Mouse (Mus musculus): ENCODE measurements around the gene Gtpbp1. TPM values are rescaled to one million over a fixed set of nuclear protein-coding genes. Genes with fewer than 3 reads are reported as not detected.
"Not testable (repeated sequence)": the region's sequence is repeated elsewhere in the genome, so short reads cannot be mapped to it uniquely, and the experiment has no call there.

Gene Gtpbp1
- total RNA-seq (2021), result 10 to 100 TPM; 44.9 to 48.5 TPM

DNA sequence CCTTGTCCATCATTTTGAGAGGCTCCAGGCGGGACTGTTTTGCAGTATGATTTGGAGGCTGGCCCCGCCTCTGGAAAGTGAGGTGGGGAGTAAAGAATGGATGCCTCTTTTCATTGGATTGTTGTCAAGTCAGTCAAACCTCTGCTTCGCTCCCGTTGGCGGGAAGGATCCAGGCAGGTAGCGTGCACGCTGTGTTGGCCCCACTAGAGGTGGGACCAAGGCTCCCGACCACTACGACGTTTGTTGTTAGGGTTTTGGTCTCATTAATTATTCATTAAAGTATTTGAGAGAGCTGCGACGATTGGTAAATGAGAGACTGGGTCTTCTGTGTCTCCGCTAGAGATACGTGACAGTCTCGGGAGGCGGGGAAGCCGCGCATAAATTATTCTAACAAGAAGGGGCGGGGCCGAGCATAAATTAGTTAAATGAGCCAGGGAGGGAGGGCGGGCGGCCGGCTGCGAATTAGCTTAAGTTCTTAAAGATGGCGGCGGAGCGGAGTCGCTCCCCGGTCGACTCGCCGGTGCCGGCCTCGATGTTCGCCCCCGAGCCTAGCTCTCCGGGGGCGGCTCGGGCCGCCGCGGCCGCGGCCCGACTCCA, at the start of gene Gtpbp1:
Gene Gtpbp1, plus strand, starts transcription at position 420 of the 597 bp plus-strand sequence.
- intact Hi-C loops (cut with DNase I), result no loop called here
- DNase-seq (ENCODE audit: extremely low spot score in 1 of 2, low spot score in 2 of 2), result peak; percentile 97 to 100

DNA sequence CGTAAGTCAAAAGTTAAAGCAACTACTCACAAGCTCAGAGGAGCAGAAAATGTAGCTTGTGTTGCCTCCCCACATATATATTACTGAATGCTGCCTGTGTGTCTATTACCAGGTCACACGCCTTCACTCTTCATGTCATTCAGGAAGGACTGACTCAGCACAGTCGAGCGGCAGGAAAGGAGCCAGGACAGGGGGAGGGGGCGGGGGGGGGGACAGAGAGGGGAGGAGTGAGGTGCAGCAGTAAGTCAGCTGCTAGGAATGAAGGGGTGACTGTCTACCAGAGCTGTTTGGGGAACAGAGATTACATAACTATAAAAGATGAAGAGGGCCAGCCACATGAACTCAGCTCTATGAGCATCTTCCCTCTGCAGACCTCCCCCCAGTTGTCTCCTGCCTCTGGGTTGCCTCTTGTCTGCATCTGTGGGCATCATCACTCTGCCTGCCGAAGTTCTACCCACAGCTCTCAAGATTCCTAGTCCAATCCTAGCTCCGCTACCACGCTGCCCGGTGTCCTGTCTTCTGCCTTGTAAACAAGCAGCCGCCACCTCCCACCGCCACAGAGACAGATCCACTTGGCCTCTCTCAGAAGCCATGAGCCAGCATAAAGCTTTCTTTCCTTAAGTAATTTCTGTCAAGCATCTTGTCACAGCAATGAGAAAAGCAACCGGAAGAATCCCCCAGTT, 49.4 kb upstream of the Gtpbp1 start:
- intact Hi-C loops (cut with DNase I), result no loop called here
- no peak for DNase-seq (ENCODE audit: extremely low spot score in 1 of 2, low spot score in 2 of 2)

DNA sequence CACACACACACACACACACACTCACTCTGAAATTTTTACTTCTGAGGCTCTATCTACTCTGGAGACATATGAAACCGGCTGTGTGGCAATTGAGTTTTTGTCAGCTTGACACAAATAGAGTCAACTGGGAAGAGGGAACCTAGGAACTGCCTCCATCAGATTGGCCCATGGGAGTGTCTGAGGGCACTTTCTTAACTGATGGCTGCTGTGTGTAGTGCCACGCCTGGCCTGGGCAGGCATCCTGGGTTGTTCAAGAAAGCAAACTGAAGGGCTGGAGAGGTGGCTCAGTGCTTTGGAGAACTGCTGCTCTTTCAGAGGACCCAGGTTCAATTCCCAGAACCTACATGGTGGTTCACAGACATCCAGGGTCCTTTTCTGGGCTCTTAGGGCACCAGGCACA, 45.2 kb upstream of the Gtpbp1 start:
- intact Hi-C loops (cut with DNase I), result no loop called here
- no peak for DNase-seq (ENCODE audit: extremely low spot score in 1 of 2, low spot score in 2 of 2)

DNA sequence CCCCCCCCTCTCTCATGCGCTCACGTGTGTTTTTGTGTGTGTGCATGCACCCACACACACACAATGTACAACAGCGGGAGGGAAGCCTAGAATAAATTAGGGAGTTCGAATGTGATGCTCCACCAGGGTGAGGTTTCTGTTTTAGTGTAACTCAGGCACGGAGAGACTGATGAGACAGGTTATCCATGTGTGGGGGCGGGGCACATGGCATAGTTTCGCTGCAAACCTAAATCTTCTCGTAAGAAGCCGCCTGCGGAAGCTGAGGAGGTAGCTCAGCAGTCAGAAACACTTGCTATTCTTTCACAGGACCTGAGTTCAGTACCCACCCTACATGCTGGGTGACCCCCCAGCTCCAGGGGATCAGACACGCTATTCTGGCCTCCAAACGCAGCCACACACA, 42.5 kb upstream of the Gtpbp1 start:
- intact Hi-C loops (cut with DNase I), result no loop called here
- no peak for DNase-seq (ENCODE audit: extremely low spot score in 1 of 2, low spot score in 2 of 2)

DNA sequence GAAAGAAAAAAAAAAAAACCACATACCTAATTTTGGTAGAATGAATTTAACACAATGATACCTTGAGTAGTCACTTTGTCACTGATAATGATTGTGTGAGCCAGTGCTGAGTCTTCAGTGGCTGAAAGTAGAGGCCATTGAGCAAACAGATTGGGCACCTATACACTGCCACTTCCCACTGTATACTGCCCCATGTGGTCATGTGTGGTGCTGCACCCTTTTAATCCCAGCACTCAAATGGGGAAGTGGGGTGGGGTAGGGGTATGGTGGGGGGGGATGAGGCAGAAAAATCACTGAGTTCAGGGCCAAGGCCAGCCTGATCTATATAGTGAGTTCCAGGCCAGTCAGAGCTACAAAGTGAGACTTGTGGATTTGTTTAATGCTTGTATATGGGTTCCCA, 40.1 kb upstream of the Gtpbp1 start:
- no peak for DNase-seq (ENCODE audit: extremely low spot score in 1 of 2, low spot score in 2 of 2)

DNA sequence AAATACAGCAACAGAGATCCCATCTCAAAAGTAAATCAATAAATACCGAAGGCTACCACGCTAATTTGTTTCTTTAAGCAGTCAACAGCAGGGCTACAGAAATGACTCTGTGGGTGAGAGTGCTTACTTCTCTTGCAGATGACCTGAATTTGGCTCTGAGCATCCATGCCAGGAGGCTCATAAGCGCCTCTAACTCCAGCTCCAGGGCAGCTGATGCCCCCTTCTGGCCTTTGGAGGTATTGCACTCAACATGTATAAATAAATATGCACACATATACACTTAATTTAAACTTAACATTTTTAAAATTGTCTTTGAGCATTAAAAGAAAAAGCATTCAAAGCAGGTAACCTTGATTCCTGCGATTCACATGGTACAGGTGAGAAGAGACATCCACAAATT, 39.2 kb upstream of the Gtpbp1 start:
- no peak for DNase-seq (ENCODE audit: extremely low spot score in 1 of 2, low spot score in 2 of 2)
- intact Hi-C loops (cut with DNase I), result loop anchor here (10.0 kb wide), 1 partner anchor 107 kb away; the partner anchor contains the start of gene Ddx17

More for the DNA sequence above, 40.1 kb upstream of the Gtpbp1 start:
- intact Hi-C loops (cut with DNase I), result loop anchor here (10.0 kb wide), 1 partner anchor 106 kb away; the partner anchor contains the start of gene Ddx17

DNA sequence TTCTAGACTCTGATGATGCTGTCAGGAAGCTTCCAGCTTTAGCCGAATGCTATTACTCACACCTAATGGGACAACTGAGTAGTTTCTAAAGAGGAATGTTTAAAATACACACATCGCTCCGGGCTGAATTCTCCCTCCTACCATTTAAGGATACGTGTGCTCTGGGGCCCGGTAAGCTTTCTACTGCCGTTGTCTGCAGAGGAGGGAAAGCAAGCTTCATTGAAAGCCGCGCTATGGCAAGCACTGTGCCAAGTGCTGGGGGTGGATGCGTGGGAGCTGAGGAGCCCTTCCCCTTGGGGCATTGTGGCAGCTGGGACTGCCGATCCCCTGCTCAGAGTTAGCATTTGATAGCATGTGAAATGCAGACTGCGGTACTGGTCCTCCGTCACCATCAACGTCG, 34.2 kb upstream of the Gtpbp1 start:
- intact Hi-C loops (cut with DNase I), result loop anchor here (10.0 kb wide), 1 partner anchor 112 kb away; the partner anchor contains the start of gene Ddx17
- no peak for DNase-seq (ENCODE audit: extremely low spot score in 1 of 2, low spot score in 2 of 2)

DNA sequence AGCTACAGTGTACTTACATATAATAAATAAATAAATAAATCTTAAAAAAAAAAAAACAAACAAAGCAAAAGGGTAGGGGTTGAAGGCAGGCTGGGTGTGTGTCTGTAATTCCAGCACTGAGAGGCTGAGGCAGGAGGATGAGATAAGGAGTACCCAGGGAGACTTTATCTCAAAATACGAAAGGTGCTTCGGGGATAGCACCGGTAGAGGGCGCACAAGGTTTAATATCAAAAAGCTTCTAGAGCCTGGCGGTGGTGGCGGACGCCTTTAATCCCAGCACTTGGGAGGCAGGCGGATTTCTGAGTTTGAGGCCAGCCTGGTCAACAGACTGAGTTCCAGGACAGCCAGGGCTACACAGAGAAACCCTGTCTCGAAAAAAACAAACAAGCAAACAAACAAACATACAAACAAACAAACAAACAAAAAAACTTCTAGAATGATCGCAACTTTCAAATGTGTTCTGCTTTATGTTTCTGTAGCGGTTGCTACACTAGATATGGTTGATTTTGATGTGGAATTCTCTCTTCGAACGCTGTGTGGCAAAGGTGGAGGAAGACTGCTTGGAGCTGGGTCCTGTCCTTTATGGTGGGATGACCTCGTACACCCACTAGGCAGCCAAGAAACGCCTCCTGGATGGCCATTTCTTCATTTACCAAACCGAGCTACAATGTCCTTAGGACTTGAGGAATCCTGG, 32.7 kb upstream of the Gtpbp1 start:
- peak; percentile 84 to 85 for DNase-seq (ENCODE audit: extremely low spot score in 1 of 2, low spot score in 2 of 2)
- intact Hi-C loops (cut with DNase I), result loop anchor here (10.0 kb wide), 1 partner anchor 113 kb away; the partner anchor contains the start of gene Ddx17

DNA sequence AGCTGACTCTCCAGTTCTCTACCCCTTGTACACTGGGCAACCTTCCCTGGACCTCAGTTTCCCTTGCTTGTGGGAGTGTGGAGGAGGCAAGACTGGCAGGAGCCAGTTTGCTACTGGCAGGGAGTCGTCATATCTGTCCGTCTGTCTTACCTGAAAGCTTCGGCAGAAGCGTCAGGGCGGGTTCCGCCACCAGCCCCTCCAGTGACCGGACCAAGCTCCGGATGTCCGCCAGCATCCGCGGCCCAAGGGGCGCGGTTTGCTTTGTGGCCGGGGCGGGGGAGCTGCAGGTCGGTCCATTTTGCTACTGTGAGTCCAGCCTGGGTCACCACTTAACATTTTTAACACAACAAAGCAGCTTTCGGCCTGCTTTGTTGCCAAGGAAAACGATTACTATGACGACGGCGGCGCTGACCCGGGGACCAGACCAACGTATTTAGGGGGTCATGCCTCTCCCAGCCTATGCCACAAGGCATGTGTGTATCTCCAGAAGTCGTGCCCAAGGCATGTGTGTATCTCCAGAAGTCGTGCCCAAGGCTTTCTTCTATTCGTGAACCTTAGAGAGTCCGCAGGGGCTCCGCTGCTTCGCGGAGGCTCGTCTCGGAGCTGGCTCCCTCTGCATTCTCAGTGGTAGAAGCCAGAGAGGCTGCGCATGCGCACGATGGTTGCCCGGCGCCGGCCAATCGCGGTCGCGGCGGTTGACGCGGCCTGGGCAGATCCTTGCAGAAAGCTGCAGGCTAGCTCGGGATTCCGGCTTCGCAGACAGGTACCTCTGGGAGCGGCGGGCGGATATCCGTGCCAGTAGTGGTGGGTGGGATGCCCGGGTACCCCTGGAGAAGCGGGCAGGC, 31.9 kb upstream of the Gtpbp1 start, which contains the start of the genes Fam227a and Cby1:
Gene Fam227a, minus strand, starts transcription at position 426 of the 845 bp plus-strand sequence.
Gene Cby1, plus strand, starts transcription at position 669 of the 845 bp plus-strand sequence.
- DNase-seq (ENCODE audit: extremely low spot score in 1 of 2, low spot score in 2 of 2), result peak; percentile 94 to 96
- intact Hi-C loops (cut with DNase I), result loop anchor here (10.0 kb wide), 1 partner anchor 114 kb away; the partner anchor contains the start of gene Ddx17

DNA sequence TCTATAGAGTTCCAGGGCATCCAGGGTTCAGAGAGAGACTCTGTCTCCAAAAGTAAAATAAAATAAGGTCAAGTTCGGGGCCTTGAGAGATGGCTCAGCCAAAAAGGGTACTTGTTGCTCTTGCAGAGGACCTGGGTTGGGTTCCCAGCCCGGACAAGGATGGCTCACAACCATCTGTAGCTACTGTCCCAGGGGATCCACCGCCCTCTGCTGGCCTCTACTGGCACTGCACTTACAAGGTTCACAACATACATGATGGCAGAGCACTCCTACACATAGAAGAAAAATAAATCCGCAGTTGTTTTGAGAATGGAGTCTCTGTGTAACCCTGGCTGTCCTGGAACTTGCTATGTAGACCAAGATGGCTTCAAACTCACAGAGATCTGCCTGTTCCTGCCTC, 28.8 kb upstream of the Gtpbp1 start:
- intact Hi-C loops (cut with DNase I), result no loop called here
- DNase-seq (ENCODE audit: extremely low spot score in 1 of 2, low spot score in 2 of 2), result no peak

DNA sequence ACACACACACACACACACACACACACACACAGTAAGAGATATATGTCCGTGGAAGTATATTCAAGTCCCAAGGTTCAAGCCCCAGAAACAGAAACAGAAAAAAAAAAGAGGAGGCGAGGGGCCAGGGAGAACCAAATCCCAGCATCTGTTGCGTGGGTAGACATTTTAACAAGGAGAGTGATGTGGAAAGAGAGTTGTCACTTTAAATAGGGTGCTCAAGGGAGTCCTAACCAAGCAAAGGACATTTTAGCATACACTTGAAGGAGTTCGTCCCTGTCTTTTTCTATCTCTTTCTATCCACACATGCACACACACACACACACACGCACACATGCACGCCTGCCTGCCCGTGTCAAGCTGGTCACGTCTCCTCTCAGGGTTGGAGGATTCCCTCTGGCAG, 26.0 kb upstream of the Gtpbp1 start:
- no peak for DNase-seq (ENCODE audit: extremely low spot score in 1 of 2, low spot score in 2 of 2)
- intact Hi-C loops (cut with DNase I), result no loop called here

DNA sequence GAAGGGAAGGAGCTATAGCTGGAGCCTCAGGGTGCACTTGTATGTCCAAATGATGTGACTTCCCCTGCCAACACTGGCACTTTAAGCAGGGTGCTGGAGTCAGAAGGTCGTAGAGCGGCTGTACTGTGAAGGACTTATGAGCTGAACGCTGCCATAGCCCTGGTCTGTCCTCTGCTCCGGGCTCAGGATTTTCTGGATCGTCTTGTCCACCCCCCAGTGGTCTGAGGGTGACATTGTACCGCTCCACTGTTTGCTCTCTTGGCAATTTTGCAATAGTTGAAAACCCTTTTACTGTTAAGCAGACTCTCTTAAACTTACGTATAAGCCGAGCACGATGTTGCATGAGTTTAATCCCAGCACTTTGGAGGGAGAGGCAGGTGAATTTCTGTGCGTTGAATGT, 21.4 kb upstream of the Gtpbp1 start:
- intact Hi-C loops (cut with DNase I), result no loop called here
- no peak for DNase-seq (ENCODE audit: extremely low spot score in 1 of 2, low spot score in 2 of 2)

DNA sequence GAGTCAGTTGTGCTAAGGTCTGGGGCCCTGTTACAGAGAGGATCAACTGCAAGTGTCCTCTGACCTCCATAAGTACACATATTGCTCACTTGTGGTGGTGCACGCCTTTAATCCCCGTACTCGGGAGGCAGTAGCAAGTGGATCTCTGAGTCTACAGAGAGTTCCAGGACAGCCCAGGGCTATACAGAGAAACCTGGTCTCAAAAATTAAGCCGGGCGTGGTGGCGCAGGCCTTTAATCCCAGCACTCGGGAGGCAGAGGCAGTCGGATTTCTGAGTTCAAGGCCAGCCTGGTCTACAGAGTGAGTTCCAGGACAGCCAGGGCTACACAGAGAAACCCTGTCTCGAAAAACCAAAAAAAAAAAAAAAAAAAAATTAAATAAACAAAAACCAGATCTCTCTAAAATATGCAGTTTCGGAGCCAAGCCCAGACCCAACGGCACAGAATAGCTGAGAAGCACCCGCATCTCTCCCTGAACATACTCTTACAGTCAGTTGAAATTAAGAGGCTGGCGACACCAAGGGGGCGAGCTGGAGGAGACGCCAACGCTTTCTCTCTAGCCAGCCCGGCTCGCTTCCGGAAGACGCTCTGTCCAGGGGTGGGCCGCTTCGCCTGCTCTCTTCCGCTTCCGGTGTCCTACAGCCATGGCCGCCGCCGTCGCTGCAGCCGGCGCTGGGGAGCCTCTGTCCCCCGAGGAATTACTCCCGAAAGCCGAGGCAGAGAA, 20.2 kb upstream of the Gtpbp1 start, which contains the start of gene Tomm22:
Gene Tomm22, plus strand, starts transcription at position 613 of the 723 bp plus-strand sequence.
- DNase-seq (ENCODE audit: extremely low spot score in 1 of 2, low spot score in 2 of 2), result peak; percentile 89 to 94
- intact Hi-C loops (cut with DNase I), result no loop called here

DNA sequence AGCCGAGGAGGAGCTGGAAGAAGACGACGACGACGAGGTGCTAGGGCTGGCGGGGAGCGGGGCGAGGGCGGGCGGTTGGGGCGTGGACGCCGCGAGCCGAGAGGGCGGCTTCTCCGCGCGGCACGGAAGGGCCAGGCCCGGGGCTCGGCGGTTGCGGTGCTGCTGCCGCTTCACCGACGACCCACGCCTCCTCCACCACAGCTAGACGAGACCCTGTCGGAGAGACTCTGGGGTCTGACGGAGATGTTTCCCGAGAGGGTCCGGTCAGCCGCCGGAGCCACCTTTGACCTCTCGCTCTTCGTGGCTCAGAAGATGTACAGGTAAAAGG, 19.7 kb upstream of the Gtpbp1 start:
- no peak for DNase-seq (ENCODE audit: extremely low spot score in 1 of 2, low spot score in 2 of 2)
- intact Hi-C loops (cut with DNase I), result no loop called here

DNA sequence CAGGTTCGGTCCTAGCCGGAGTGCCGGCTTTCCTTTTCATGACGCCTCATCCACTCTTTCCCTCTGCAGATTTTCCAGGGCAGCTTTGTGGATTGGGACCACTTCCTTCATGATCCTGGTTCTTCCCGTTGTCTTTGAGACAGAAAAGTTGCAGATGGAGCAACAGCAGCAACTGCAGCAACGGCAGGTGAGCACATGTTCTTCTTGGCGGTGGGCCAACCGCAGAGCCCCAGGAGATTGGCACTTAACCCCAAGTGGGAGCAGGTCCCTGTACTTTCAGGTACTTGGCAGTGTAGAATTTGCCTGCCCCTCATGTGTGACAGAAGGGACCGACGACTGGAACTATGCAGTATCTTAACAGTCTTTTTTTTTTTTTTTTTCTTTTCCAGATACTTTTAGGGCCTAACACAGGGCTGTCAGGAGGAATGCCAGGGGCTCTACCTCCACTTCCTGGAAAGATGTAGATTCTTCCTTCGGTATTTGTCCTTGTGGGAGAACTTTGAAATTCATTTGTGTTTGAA, 18.8 kb upstream of the Gtpbp1 start:
- DNase-seq (ENCODE audit: extremely low spot score in 1 of 2, low spot score in 2 of 2); intact Hi-C loops (cut with DNase I): not testable (repeated sequence)

DNA sequence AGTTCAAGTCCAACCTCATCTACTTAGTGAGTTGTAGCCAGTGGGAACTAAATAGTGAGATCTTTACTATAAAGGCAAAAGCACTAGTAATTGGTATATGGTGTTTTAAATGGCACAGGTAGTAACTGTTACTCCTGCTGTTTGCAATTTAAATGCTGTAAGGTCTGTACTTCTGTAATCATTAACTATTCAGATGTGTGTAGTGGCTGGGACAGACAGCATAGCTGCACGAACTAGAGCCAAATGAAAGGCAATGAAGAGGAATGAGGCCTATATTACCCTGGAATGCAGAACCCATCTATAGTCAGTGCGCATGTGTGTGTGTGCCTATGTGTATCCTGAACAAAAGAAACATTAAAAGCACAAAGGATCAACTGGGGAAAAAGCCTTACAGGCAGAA, 12.7 kb upstream of the Gtpbp1 start:
- no peak for DNase-seq (ENCODE audit: extremely low spot score in 1 of 2, low spot score in 2 of 2)
- intact Hi-C loops (cut with DNase I), result no loop called here

DNA sequence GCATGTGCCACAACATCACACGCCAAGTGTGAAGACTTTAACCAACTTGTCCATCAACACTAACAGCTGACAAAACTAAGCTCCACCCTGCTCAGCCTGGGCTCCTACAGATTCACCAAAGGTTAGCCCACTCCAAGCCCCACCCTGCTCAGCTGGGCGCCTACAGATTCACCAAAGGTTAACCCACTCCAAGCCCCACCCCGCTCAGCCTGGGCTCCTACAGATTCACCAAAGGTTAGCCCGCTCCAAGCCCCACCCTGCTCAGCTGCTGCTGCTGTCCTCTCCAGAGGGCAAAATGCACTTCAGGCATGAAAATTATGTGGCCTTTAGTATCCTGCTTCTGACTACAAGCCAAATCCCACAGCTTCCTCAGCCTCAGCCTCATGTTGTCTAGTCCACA, 8.7 kb upstream of the Gtpbp1 start:
- no peak for DNase-seq (ENCODE audit: extremely low spot score in 1 of 2, low spot score in 2 of 2)
- intact Hi-C loops (cut with DNase I), result no loop called here

DNA sequence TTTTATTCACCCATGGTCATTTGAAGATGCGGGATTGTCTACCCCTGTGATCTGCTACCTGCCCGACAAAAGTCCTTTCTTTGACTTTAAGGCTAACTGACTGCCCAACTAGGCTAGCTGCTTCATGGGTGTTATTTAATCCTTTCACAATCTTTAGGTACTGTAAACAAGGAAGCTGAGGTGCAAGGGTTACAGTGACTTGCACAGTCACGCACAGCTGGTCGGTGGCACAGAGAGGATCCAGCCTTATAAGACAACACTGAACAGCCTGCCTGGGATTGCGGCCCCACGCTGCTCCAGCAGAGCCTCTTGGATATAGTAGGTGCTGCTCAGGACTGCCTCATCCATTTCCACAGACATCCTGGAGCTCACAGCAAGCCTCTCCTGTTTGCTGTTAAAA, 7.5 kb upstream of the Gtpbp1 start:
- no peak for DNase-seq (ENCODE audit: extremely low spot score in 1 of 2, low spot score in 2 of 2)
- intact Hi-C loops (cut with DNase I), result no loop called here

Data from left cerebral cortex, postnatal 10 days (tissue).